Mouse (Mus musculus) left cerebral cortex, adult 11 months (tissue): ENCODE data around the gene Dgcr2.

Experiments used
- DNase-seq: peaks from one replicate; pipeline ENCODE4 v3.0.0; 2022; ENCODE audit warnings: low spot score

The Dgcr2 gene

GRCm38 (mm10) chr16:17911052-17911595 lies 12.8 kb upstream of the Dgcr2 start, which contains the start of gene Ess2:
Gene Ess2, minus strand, starts transcription at chr16:17911348.
- DNase-seq, result peak; percentile 92

GRCm38 (mm10) chr16:17896091-17896490 lies 2.3 kb downstream of the Dgcr2 start:
- no peak for DNase-seq

GRCm38 (mm10) chr16:17893923-17894322 lies 4.4 kb downstream of the Dgcr2 start, which contains the start of gene Tssk1:
Gene Tssk1, plus strand, starts transcription at chr16:17894223.
- DNase-seq, result no peak

DNA sequence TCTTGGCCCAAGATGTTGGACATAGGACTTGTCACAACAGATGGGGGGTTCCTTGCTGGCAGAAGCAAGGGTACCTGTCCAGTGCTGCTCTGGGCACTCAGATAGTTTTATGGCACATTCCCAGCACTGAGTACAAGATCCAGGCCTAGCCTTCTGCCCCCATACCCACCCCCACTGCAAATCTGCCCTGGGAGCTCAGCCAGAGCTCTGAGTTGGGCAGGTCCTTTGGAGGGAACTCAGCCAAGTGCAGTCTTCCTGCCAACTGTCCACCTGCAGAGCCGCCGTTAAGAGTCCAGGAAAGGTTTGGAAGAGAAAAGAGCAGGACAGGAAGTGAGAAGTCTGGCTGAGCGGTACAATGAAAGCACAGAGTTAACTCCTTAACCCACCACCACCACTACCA lies 5.8 kb downstream of the Dgcr2 start:
- DNase-seq, result no peak

- peak; percentile 97 for DNase-seq
Observed at GRCm38 (mm10) chr16:17891567-17891959, 6.8 kb downstream of the Dgcr2 start, which contains the start of gene Gm20518. Gene Gm20518, minus strand, starts transcription at chr16:17891671.

DNA sequence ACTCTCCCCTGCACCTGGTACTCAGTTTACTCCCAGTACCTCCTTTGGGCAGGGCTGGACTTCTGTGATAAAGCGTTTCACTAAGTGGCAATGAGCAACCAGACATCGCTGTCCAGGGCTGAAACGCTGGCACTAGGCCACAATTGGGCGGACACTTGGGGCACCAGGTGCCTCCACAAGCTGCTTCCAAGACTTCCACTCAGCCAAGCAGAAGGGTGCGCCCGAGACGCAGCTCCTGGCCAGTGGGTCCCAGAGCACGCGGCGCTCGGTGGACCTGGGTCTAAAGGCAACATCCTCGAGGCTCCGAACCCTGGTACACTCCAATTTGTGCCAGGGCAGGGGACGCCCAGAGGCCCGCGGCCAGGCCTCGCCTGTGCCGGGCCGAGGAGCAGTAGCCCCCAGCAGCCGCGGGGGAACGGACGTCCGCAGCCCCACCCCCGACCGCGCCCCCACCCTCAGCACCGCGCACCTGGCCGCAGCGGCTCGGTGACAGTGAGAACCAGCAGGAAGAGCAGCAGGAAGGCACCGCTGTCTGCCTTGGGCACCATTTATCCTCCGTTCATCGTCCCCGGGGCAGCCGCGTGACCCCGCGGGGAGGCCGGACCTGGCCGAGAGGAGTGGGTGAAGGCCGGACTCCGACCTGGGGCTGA lies 7.3 kb downstream of the Dgcr2 start:
- DNase-seq, result no peak

GRCm38 (mm10) chr16:17890342-17890727 lies 8.0 kb downstream of the Dgcr2 start:
- no peak for DNase-seq

GRCm38 (mm10) chr16:17889689-17890341 lies 8.5 kb downstream of the Dgcr2 start:
- no peak for DNase-seq

DNA sequence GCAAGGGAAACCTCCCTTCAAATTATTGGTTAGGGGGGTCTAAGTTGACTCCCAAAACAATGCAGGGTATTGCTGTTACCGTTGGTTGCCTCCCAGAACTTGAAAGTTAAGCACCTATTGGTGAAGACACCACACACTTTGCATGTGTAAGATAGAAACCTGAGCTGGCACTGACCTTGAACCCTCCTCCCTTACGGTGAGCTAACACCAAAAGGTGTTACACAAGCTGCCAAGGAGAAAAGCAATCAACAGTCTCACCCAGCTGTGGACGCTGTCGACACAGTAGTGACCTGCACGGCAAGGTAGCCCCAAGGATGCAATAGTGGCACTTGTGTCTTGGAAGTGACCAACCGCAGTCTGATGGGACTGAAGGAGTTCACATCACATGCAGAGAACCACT lies 14.2 kb downstream of the Dgcr2 start:
- no peak for DNase-seq

GRCm38 (mm10) chr16:17882196-17882595 lies 16.2 kb downstream of the Dgcr2 start:
- DNase-seq, result no peak

DNA sequence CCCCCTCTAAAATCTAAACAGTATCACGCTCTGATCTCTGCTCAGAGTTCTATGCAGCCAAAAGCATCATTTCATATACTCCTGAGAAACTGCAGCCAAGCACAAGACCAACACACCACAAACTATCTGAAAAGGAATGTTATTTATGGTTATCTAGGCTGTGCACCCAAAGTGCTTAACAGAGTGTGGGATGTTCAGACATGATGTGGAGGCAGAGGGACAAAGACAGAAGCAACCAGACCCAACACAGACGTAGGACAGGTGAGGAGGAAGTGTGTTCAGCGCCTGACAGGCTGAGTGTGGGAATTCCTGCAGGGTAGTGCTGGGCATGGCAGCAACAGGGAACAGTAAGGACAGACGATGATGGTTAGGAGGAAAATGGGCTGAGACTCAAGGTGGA lies 18.8 kb downstream of the Dgcr2 start:
- DNase-seq, result no peak

- DNase-seq, result no peak
Observed at GRCm38 (mm10) chr16:17876096-17876495, 22.3 kb downstream of the Dgcr2 start.

- no peak for DNase-seq
Observed at GRCm38 (mm10) chr16:17875174-17875573, 23.2 kb downstream of the Dgcr2 start.

DNA sequence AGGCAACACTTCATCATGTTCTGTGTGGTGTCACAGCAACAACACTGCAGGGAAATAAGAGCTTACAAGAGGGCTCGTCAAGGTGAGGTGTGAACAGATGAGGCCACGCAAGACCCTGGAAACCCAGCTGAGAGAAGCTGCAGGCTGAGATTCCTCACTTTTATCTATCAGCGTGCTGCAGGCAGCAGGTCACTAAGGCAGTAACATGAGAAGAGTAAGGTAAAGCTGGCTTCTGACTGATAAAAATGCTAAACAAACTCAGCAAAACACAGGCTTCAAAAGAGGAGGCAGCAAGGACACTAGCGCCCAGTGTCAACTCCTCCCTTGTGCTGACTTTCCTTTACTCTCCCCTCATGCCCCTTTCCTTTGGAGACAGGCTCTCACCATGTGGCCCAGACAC lies 25.4 kb downstream of the Dgcr2 start:
- DNase-seq, result no peak

DNA sequence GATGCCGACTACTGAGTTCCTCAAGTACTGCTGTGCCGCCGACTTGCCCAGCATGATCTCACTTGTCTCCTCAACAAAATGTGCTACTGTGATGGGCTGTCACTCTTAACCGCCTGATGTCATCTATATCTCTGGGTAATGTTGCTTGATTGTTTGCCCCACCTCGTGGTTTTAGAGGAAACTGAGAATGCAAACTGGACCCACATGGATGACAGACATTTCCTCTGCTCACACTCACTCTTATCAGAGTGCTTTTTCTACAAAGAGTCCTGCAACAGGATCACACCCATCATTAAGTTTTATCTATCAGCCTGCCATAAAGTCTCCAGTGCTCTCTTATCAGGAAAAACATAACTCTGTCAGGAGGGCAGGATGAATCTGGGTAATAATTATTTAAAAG lies 27.1 kb downstream of the Dgcr2 start:
- DNase-seq, result no peak

- DNase-seq, result no peak
Observed at GRCm38 (mm10) chr16:17865770-17866169, 32.6 kb downstream of the Dgcr2 start.

GRCm38 (mm10) chr16:17865293-17865692 lies 33.1 kb downstream of the Dgcr2 start:
- no peak for DNase-seq

- no peak for DNase-seq
Observed at GRCm38 (mm10) chr16:17858592-17858991, 39.8 kb downstream of the Dgcr2 start.

DNA sequence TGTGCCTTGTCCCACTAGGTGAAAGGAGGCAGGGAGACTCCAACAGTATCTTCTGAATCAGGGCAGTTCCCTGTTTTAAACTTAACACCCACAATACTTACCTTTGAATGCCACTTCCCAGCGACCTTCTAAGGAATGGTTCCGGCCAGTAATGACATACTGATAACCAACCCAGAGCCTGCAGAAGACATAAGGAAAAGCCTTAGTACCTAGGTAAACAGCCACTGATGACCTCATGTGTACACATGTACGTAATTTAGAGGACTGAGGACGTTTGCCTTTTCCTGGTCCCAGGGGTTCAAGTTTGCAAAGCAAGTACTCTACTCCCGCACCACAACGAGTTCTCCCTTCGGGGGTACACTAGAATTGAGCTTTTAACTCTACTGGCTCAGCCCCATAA lies 41.2 kb downstream of the Dgcr2 start:
- no peak for DNase-seq

DNA sequence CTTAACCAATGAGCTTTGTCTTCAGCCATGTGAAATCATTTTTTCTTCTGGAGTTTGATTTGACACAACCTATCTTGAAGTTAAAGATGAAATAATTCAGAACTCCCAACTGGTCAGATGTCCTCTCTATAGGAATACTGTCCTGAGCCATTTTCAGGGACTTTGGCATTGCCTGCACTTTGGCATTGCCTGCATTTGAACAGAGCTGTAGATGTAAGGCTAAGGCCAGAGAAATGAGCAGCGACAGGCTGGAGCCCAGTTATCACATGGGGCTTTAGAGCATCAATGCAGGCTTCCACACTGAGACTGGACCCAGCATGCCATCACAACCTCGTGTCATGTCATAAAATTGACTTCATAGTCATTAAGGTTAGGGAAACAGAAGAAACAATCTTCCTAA lies 45.1 kb downstream of the Dgcr2 start:
- no peak for DNase-seq

GRCm38 (mm10) chr16:17851860-17852259 lies 46.5 kb downstream of the Dgcr2 start:
- no peak for DNase-seq

DNA sequence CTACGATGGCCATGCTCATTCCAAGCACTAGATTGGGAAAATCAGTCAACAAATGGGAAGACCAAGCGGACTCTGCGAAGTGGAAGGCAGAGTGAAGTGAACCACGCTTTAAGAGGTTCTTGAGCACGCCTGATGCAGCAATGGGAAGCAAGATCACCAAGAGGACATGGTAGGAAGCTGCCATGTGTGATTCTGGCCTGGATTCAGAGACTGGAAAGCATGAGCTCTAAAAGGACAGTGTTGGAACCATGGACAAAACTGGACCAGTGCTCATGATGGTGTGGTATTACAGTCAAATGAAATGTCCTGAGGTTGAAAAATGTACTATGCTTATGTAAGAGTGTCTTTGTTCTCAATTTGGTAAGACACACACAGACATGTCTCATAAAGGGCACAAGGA lies 47.0 kb downstream of the Dgcr2 start:
- no peak for DNase-seq

GRCm38 (mm10) chr16:17849486-17849885 lies 48.9 kb downstream of the Dgcr2 start:
- DNase-seq, result no peak

GRCm38 (mm10) chr16:17848928-17849327 lies 49.4 kb downstream of the Dgcr2 start:
- peak; percentile 53 for DNase-seq
